Mouse (Mus musculus) neural tube, embryonic 15.5 days (tissue): Measurements from ENCODE around the gene Birc7. TPM values are rescaled to one million over a fixed set of nuclear protein-coding genes. Genes with fewer than 3 reads are reported as not detected.
A peak's percentile ranks its signal among the peaks of the same experiment; 100 is the strongest.

Experiments
- ATAC-seq: fragments of 200-750 bp; cut with Nextera tagmentation; 2 replicates; pipeline ENCODE4 v1.8.0; 2017; ENCODE audit warnings: mild to moderate bottlenecking, moderate TSS enrichment, moderate library complexity; ENCODE audit not compliant: low FRiP score
- H3K27ac ChIP-seq: fragments of 300-500 bp; sonication (generic); replicated peaks from 2 replicates; pipeline ENCODE4 v1.5.1; 2015; ENCODE audit warnings: mild to moderate bottlenecking, inconsistent platforms
- H3K27me3 ChIP-seq: fragments of 300-500 bp; sonication (generic); replicated peaks from 2 replicates; pipeline ENCODE4 v1.6.1; 2015; ENCODE audit warnings: inconsistent platforms
- H3K36me3 ChIP-seq: fragments of 300-500 bp; sonication (generic); 2 replicates; pipeline ENCODE4 v1.6.1; 2015; ENCODE audit warnings: inconsistent platforms
- H3K4me1 ChIP-seq: fragments of 300-500 bp; sonication (generic); 2 replicates; pipeline ENCODE4 v1.6.1; 2015; ENCODE audit warnings: inconsistent platforms
- H3K4me2 ChIP-seq: fragments of 300-500 bp; sonication (generic); 2 replicates; pipeline ENCODE4 v1.6.1; 2015; ENCODE audit warnings: inconsistent platforms, mild to moderate bottlenecking, moderate library complexity
- H3K4me3 ChIP-seq: fragments of 300-500 bp; sonication (generic); replicated peaks from 2 replicates; pipeline ENCODE4 v1.5.1; 2015; ENCODE audit warnings: mild to moderate bottlenecking, inconsistent platforms
- H3K9ac ChIP-seq: fragments of 300-500 bp; sonication (generic); replicated peaks from 2 replicates; pipeline ENCODE4 v1.6.1; 2015; ENCODE audit warnings: mild to moderate bottlenecking, inconsistent platforms
- H3K9me3 ChIP-seq: fragments of 300-500 bp; sonication (generic); replicated peaks from 2 replicates; pipeline ENCODE4 v1.6.1; 2016; ENCODE audit warnings: inconsistent platforms
- WGBS: fragments of 180-500 bp; shearing (Covaris S2); methylation state at CpG from one replicate; pipeline ENCODE4 v1.1.7; 2015; ENCODE audit warnings: mixed read lengths; 5-methylcytosine and 5-hydroxymethylcytosine counted together
- polyA plus RNA-seq: library from polyadenylated mRNA; unstranded; fragments of >200 nt; fragmentation: Nextera tagmentation; extraction: Ambion mirVana; gene quantifications from 2 replicates; pipeline ENCODE4 v1.2.1, GENCODE M21; 2015

The Birc7 gene
- polyA plus RNA-seq, 1 experiment from 2014 or later, result not detected

DNA sequence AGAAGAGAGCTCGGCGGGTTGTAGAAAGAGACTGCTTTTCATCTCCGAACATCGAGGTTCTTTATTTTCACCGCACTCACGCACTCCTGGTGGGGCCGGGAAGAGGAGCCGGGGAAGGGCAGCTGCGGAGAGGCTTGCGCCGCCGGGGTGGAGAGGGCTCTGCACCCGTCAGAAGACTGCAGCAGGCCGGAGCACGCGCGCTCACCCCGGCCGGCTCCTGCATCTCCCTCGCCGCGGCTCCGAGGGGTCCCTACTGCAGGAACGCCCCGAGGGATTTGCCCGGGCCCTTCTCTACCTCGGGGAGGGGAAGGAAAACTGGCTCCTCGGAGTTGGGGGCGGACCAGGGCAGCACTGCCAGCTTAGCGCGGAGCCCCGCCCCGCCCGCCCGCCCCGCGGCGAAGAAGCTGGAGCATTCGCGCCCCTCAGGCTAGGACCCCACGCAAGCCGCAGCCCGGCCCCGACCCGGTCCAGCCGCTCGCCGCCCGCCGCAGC lies 35.2 kb upstream of the Birc7 start:
- peaks cover 89% of the 10 kb centered on the region for H3K4me1 ChIP-seq
- no peaks in the 10 kb centered on the region for H3K9me3 ChIP-seq
- peak overlapping the region; percentile 64 for H3K4me2 ChIP-seq
- under 1% methylated on average over 43 of the region's 50 CpGs for WGBS
- peak; percentile 3; the same call in 1 of the 2 replicates for ATAC-seq
- peak overlapping the region; percentile 77 for H3K4me3 ChIP-seq
- H3K9ac ChIP-seq, result peak overlapping the region; percentile 96
- 0 out of 2 replicates have a peak, but pooled peaks cover 6% of the 10 kb centered on the region for H3K27me3 ChIP-seq
- peak overlapping the region; percentile 98 for H3K27ac ChIP-seq
- no peaks in the 10 kb centered on the region for H3K36me3 ChIP-seq

- Histone ChIP-seq H3K27me3 (0 out of 2 replicates have a peak, but pooled peaks cover 6% of the 10 kb centered on the region), H3K36me3 (no peaks in the 10 kb centered on the region), H3K4me2 (peak overlapping the region; percentile 64), H3K27ac (peak overlapping the region; percentile 98), H3K4me1 (peaks cover 87% of the 10 kb centered on the region), H3K4me3 (peak overlapping the region; percentile 77), H3K9me3 (no peaks in the 10 kb centered on the region), H3K9ac (peak overlapping the region; percentile 96)
- peak; percentile 8 for ATAC-seq
- under 1% methylated on average over 55 of the region's 57 CpGs for WGBS
Measured at GRCm38 (mm10) chr2:180894029-180894623, 34.7 kb upstream of the Birc7 start.

- 0% methylated on average over 13 of the region's 13 CpGs for WGBS
- H3K9me3 ChIP-seq, result no peaks in the 10 kb centered on the region
- peak overlapping the region; percentile 64 for H3K4me2 ChIP-seq
- peak; percentile 54 for ATAC-seq
- peak overlapping the region; percentile 98 for H3K27ac ChIP-seq
- no peaks in the 10 kb centered on the region for H3K36me3 ChIP-seq
- H3K9ac ChIP-seq, result peak overlapping the region; percentile 96
- 0 out of 2 replicates have a peak, but pooled peaks cover 6% of the 10 kb centered on the region for H3K27me3 ChIP-seq
- peak overlapping the region; percentile 77 for H3K4me3 ChIP-seq
- H3K4me1 ChIP-seq, result peaks cover 81% of the 10 kb centered on the region
Measured at GRCm38 (mm10) chr2:180894734-180895133, 34.1 kb upstream of the Birc7 start.

DNA sequence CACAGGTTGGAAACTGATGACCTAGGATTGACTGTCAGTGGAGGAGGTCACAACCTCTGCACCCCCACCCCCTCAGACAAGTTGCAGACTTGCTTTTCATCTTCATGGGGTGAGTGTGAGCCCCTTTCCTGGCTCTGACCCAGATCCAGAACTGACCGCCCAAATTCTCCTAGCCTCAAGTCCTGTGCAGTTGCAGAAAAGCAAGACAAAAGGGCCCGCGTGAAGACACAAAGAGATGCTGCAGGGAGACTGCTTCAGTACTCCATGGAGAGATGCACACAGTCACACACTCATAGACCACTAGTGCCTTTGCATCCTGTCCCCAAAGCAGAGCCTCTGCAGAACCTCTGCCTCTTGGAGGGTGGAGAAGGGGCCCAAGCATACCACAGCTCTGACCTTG lies 33.5 kb upstream of the Birc7 start:
- no peaks in the 10 kb centered on the region for H3K9me3 ChIP-seq
- no peak for ATAC-seq
- 41% methylated on average over 3 of the region's 3 CpGs for WGBS
- no peaks in the 10 kb centered on the region for H3K36me3 ChIP-seq
- H3K4me2 ChIP-seq, result peak overlapping the region; percentile 64
- peak overlapping the region; percentile 98 for H3K27ac ChIP-seq
- peaks cover 75% of the 10 kb centered on the region for H3K4me1 ChIP-seq
- 0 out of 2 replicates have a peak, but pooled peaks cover 6% of the 10 kb centered on the region for H3K27me3 ChIP-seq
- H3K4me3 ChIP-seq, result peak overlapping the region; percentile 77
- peak overlapping the region; percentile 96 for H3K9ac ChIP-seq

DNA sequence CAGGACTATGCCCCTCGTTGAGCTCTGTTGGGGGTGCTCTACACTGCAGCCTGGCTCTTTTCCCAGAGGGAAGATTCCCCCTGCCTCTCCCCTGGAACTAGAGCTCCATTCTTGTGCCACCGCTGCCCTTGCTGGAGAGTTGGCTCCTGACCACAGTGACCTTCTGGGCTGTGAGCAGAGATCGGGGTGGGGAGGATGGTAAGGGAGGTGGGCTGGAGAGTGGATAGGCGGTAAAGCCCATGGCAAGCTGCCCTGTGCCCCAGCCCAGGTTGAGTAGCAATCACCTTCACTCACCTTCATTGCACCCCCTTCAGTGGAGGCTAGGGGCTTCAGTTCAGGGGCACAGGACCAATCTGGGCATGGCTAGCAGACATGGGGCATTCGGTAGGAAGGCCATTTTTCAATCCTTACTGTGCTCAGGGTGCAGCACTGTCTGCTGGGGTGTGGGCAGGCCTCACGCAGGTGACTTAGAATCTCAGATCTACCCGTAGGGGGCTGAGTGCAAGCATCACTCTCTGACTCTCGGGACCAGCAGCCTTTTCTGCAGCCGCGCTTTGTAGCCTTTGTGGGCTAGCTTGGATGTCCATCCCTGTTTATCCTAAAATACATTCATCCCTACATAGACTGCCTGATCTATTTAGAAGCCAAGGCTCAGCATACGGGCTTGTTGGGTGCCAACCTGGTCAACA lies 32.8 kb upstream of the Birc7 start:
- H3K36me3 ChIP-seq, result no peaks in the 10 kb centered on the region
- 60% methylated on average over 11 of the region's 11 CpGs for WGBS
- peak overlapping the region; percentile 77; the same call in 1 of the 2 replicates for H3K4me3 ChIP-seq
- H3K27ac ChIP-seq, result peak overlapping the region; percentile 98
- peaks cover 69% of the 10 kb centered on the region for H3K4me1 ChIP-seq
- 0 out of 2 replicates have a peak, but pooled peaks cover 2% of the 10 kb centered on the region for H3K27me3 ChIP-seq
- H3K9me3 ChIP-seq, result no peaks in the 10 kb centered on the region
- peak overlapping the region; percentile 64 for H3K4me2 ChIP-seq
- peak overlapping the region; percentile 96; the same call in 1 of the 2 replicates for H3K9ac ChIP-seq
- ATAC-seq, result no peak

- Histone ChIP-seq H3K4me1 (peaks cover 59% of the 10 kb centered on the region), H3K9me3 (no peaks in the 10 kb centered on the region), H3K4me3 (no peak overlapping the region), H3K36me3 (no peaks in the 10 kb centered on the region), H3K27me3 (no peaks in the 10 kb centered on the region), H3K9ac (0 out of 2 replicates have a peak overlapping the region, but pooled peaks have one; percentile 96), H3K27ac (peak overlapping the region; percentile 98), H3K4me2 (peak overlapping the region; percentile 64; the same call in 1 of the 2 replicates)
- 49% methylated on average over 15 of the region's 15 CpGs for WGBS
- ATAC-seq, result no peak
Measured at GRCm38 (mm10) chr2:180896819-180897625, 31.8 kb upstream of the Birc7 start.

- Histone ChIP-seq H3K27me3 (no peaks in the 10 kb centered on the region), H3K4me3 (no peak overlapping the region), H3K27ac (peak overlapping the region; percentile 98), H3K36me3 (0 out of 2 replicates have a peak, but pooled peaks cover 2% of the 10 kb centered on the region), H3K4me1 (peaks cover 55% of the 10 kb centered on the region), H3K9me3 (no peaks in the 10 kb centered on the region), H3K4me2 (no peak overlapping the region), H3K9ac (no peak overlapping the region)
- ATAC-seq, result no peak
- whole genome bisulfite sequencing, result 57% methylated on average over 6 of the region's 6 CpGs
Measured at GRCm38 (mm10) chr2:180897857-180898256, 31.0 kb upstream of the Birc7 start.

- Histone ChIP-seq H3K36me3 (peaks cover 14% of the 10 kb centered on the region; the same call in 1 of the 2 replicates), H3K9ac (no peak overlapping the region), H3K27ac (no peak overlapping the region), H3K9me3 (no peaks in the 10 kb centered on the region), H3K4me2 (no peak overlapping the region), H3K4me3 (no peak overlapping the region), H3K4me1 (peaks cover 19% of the 10 kb centered on the region), H3K27me3 (no peaks in the 10 kb centered on the region)
- 34% methylated on average over 2 of the region's 2 CpGs for WGBS
- ATAC-seq, result no peak
Measured at GRCm38 (mm10) chr2:180902086-180902485, 26.7 kb upstream of the Birc7 start.

- Histone ChIP-seq H3K4me2 (no peak overlapping the region), H3K27ac (no peak overlapping the region), H3K36me3 (peaks cover 23% of the 10 kb centered on the region), H3K27me3 (no peaks in the 10 kb centered on the region), H3K4me3 (no peak overlapping the region), H3K9me3 (no peaks in the 10 kb centered on the region), H3K9ac (no peak overlapping the region), H3K4me1 (no peaks in the 10 kb centered on the region)
- no peak for ATAC-seq
- 94% methylated on average over 18 of the region's 18 CpGs for WGBS
Measured at GRCm38 (mm10) chr2:180904435-180905208, 24.2 kb upstream of the Birc7 start.

DNA sequence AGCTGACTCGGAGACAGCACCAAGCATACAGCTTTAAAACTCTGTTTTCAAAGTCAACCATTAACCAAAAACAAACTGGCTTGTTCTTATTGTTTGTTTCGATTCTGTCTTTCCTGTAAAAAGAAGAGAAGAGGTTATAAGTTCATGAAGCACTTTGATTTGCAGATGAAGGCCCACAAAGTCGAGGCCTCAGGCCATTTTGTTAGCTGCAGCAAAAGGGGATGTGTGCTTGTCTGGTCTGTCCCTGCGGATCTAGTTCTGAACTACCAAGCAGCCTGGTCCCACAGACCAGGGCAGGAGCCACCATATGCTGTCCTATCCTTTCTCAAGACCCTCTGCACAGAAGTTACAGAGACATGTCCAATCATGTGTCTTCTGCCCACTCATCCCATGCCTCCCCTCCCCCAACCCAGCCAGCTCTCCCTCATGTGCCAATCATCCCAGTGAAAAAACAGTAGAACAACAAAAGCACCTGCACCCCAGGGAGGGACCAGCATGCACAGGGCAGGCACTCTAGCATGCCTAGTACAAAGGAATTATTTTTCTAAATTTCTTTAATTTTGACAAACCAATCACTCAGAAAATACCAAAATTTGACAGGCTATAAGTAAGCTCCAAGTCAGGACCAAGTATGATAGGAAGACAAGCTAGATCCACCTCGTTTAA lies 23.1 kb upstream of the Birc7 start:
- WGBS, result 54% methylated on average over 5 of the region's 5 CpGs
- ATAC-seq, result no peak
- no peaks in the 10 kb centered on the region for H3K9me3 ChIP-seq
- no peaks in the 10 kb centered on the region for H3K4me1 ChIP-seq
- H3K4me2 ChIP-seq, result no peak overlapping the region
- H3K36me3 ChIP-seq, result peaks cover 33% of the 10 kb centered on the region
- H3K27ac ChIP-seq, result no peak overlapping the region
- H3K9ac ChIP-seq, result no peak overlapping the region
- H3K4me3 ChIP-seq, result no peak overlapping the region
- H3K27me3 ChIP-seq, result no peaks in the 10 kb centered on the region
